ENCODE assay signal across 8 mouse cellular contexts in genomic region chr3:108256719-108257637, GRCm38 (mm10). TPM values are rescaled to one million over a fixed set of nuclear protein-coding genes. Genes with fewer than 3 reads are reported as not detected.
DNase-seq lines count a peak whose midpoint lies in the region; ATAC-seq and TF ChIP-seq lines count a peak whose summit lies in the region.

Gene Psma5 (plus strand): TSS chr3:108256926.

- peak; percentile 98 for ATAC-seq in Patski
- peak; percentile 100 for ATAC-seq in hindbrain, embryonic 13.5 days (ENCODE audit: low FRiP score)

- CTCF ChIA-PET in Patski (lab: Charles Lee), result interaction anchor here (1.0 to 4.2 kb wide), 7 partner anchors 13 to 93 kb away, joined by 3 to 11 read pairs (median 4); no protein-coding TSS in a partner anchor

- H3K4me1 ChIP-seq in hindbrain, embryonic 13.5 days (replicated peaks), result peaks cover 26% of the 10 kb centered on the region

- WGBS in hindbrain, embryonic 13.5 days, result under 1% methylated on average over 79 of the region's 79 CpGs

- H3K27ac ChIP-seq in hindbrain, embryonic 13.5 days, result peak within 1 kb of the TSS; percentile 44

- in situ Hi-C loops in Patski (cut with MboI; ENCODE audit: low pct_unique_long_range_greater_than_20kb), result no loop called here

- H3K4me3 ChIP-seq in hindbrain, embryonic 13.5 days, result peak within 1 kb of the TSS; percentile 99

- POLR2A ChIA-PET in Patski (lab: Charles Lee), result interaction anchor here (0.6 to 1.6 kb wide), 7 partner anchors 9 to 92 kb away, joined by 3 to 6 read pairs (median 4); partner anchors contain the start of genes Atxn7l2 and Cyb561d1

- H3K9me3 ChIP-seq in hindbrain, embryonic 13.5 days, result no peaks in the 10 kb centered on the region

- peaks cover 3% of the 10 kb centered on the region; the same call in 1 of the 2 replicates for H3K36me3 ChIP-seq in hindbrain, embryonic 13.5 days

- H3K9ac ChIP-seq in hindbrain, embryonic 13.5 days, result peak within 1 kb of the TSS; percentile 96

- no peaks in the 10 kb centered on the region for H3K27me3 ChIP-seq in Patski
- no peaks in the 10 kb centered on the region for H3K27me3 ChIP-seq in hindbrain, embryonic 13.5 days

- H3K4me2 ChIP-seq in hindbrain, embryonic 13.5 days, result peak within 1 kb of the TSS; percentile 87

- DNase-seq in Patski (ENCODE audit: low read depth, low spot score), result peak; percentile 96
- peak; percentile 97 for DNase-seq in cerebellum, postnatal 14 days
- peak; percentile 92 to 94 for DNase-seq in frontal cortex, postnatal 14 days (ENCODE audit: low spot score in 2 of 2)
- DNase-seq in layer of hippocampus, postnatal 25 days (ENCODE audit: extremely low spot score in 1 of 2, low spot score in 1 of 2), result peak; percentile 80 to 86
- peak; percentile 97 for DNase-seq in lung, postnatal 25 days (ENCODE audit: low spot score)
- DNase-seq in retina, embryonic 14.5 days (ENCODE audit: low spot score), result peak; percentile 99
- peak; percentile 94 for DNase-seq in thymus, postnatal 4 days

- TF ChIP-seq CTCF in Patski (IDR thresholded peaks at IDR 0.05), result no peak

RNA-seq across cellular contexts. Expression of gene Psma5, which starts in this region (rescaled TPM):
- polyA plus RNA-seq in Patski (2021), result 239 TPM
- 233 and 239 TPM in 2 replicates for polyA plus RNA-seq in hindbrain, embryonic 13.5 days (2015; fragmentation: Nextera tagmentation; extraction: Ambion mirVana)
- total RNA-seq in layer of hippocampus, postnatal 25 days (2021), result 10 to 100 TPM; 67.7 to 79.0 TPM

Comparison
In these comparisons a context has a peak if more than half of its experiments do, and no peak if none do; other contexts are left out.
1. Peak in every context shown above with its lines: DNase-seq, ATAC-seq, H3K4me3 ChIP-seq and H3K27ac ChIP-seq.